Mouse (Mus musculus) kidney, embryonic 16.5 days (tissue): ENCODE results near the gene Bpifb3. TPM values are rescaled to one million over a fixed set of nuclear protein-coding genes. Genes with fewer than 3 reads are reported as not detected.

Source experiments
- ATAC-seq: fragments of 200-750 bp; cut with Nextera tagmentation; 2 replicates; pipeline ENCODE4 v1.8.0; 2017; ENCODE audit warnings: moderate TSS enrichment; ENCODE audit not compliant: low FRiP score, low TSS enrichment
- H3K27ac ChIP-seq: fragments of 300-500 bp; sonication (generic); 2 replicates; pipeline ENCODE4 v1.5.1; 2014; ENCODE audit warnings: low read length
- H3K27me3 ChIP-seq: fragments of 300-500 bp; sonication (generic); 2 replicates; pipeline ENCODE4 v1.6.1; 2014; ENCODE audit warnings: low read length, control low read depth, mixed read lengths; ENCODE audit not compliant: insufficient read depth
- H3K36me3 ChIP-seq: fragments of 300-500 bp; sonication (generic); 2 replicates; pipeline ENCODE4 v1.6.1; 2014; ENCODE audit warnings: low read length, control low read depth, mixed read lengths; ENCODE audit not compliant: insufficient read depth
- H3K4me1 ChIP-seq: fragments of 300-500 bp; sonication (generic); 2 replicates; pipeline ENCODE4 v1.6.1; 2014; ENCODE audit warnings: low read length, control low read depth, mixed read lengths; ENCODE audit not compliant: insufficient read depth
- H3K4me2 ChIP-seq: fragments of 300-500 bp; sonication (generic); replicated peaks from 2 replicates; pipeline ENCODE4 v1.6.1; 2014; ENCODE audit warnings: low read depth, low read length
- H3K4me3 ChIP-seq: fragments of 300-500 bp; sonication (generic); 2 replicates; pipeline ENCODE4 v1.5.1; 2014; ENCODE audit warnings: mild to moderate bottlenecking, low read length
- H3K9ac ChIP-seq: fragments of 300-500 bp; sonication (generic); replicated peaks from 2 replicates; pipeline ENCODE4 v1.6.1; 2014; ENCODE audit warnings: low read length
- H3K9me3 ChIP-seq: fragments of 300-500 bp; sonication (generic); 2 replicates; pipeline ENCODE4 v1.6.1; 2016; ENCODE audit warnings: low read length, control low read depth
- WGBS: fragments of 180-500 bp; shearing (Covaris S2); extraction: QIAGEN DNeasy Blood & Tissue Kit; methylation state at CpG from one replicate; pipeline ENCODE4 v1.1.7; 2014; 5-methylcytosine and 5-hydroxymethylcytosine counted together
- polyA plus RNA-seq: library from polyadenylated mRNA; unstranded; fragments of >200 nt; fragmentation: Nextera tagmentation; extraction: Ambion mirVana; gene quantifications from 2 replicates; pipeline ENCODE4 v1.2.1, GENCODE M21; 2015

Gene Bpifb3
- polyA plus RNA-seq, 1 experiment from 2014 or later: not detected

GRCm38 (mm10) chr2:153970221-153970620 is 52.2 kb downstream of the Bpifb3 start:
- H3K27ac ChIP-seq: no peak overlapping the region
- no peak for ATAC-seq
- no peak overlapping the region for H3K4me3 ChIP-seq
- H3K4me1 ChIP-seq: no peaks in the 10 kb centered on the region
- no peaks in the 10 kb centered on the region for H3K36me3 ChIP-seq
- no peaks in the 10 kb centered on the region for H3K27me3 ChIP-seq
- H3K9ac ChIP-seq: no peak overlapping the region
- no peak overlapping the region for H3K4me2 ChIP-seq
- 88% methylated on average over 5 of the region's 5 CpGs for WGBS
- no peaks in the 10 kb centered on the region for H3K9me3 ChIP-seq

DNA sequence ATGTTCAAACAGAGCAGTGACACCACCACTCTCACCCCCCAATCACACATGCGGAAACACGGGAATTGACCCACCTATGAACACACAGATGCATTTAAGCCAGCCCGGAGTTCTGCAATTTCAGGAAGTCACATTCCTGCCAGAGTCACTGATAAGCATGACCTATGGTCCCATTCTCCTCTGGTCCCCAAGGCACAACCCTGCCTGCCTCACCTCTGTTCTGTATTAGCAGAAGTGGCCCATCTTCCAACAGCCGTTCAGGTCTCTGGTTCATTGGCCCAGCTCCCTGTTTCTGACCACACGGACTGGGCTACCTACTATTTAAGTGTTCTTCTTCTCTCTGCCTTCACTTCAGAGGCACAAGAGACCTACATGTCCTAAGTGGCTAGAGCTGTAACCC is 56.6 kb downstream of the Bpifb3 start, which contains the start of gene Bpifa6:
Bpifa6 (plus strand) TSS at position 364 of the 400 bp plus-strand sequence.
- Histone ChIP-seq H3K9ac (no peak within 1 kb of the TSS), H3K4me1 (no peaks in the 10 kb centered on the region), H3K9me3 (no peaks in the 10 kb centered on the region), H3K27ac (no peak within 1 kb of the TSS), H3K36me3 (no peaks in the 10 kb centered on the region), H3K4me3 (no peak within 1 kb of the TSS), H3K4me2 (no peak within 1 kb of the TSS), H3K27me3 (no peaks in the 10 kb centered on the region)
- ATAC-seq: no peak
- WGBS: 75% methylated on average over 5 of the region's 5 CpGs

Other genes starting within 250 kb of the Bpifb3 start
- gene Dnmt3c, start 221.6 kb upstream of the Bpifb3 start, polyA plus RNA-seq: not detected in 2 replicates
- gene Mapre1, start 177.0 kb upstream of the Bpifb3 start, polyA plus RNA-seq: 226 and 228 TPM in 2 replicates
- gene Efcab8, start 138.3 kb upstream of the Bpifb3 start, polyA plus RNA-seq: 0.09 TPM in 1 of 2 replicates, not detected in the other
- not detected in 2 replicates for gene Sun5, start 47.1 kb upstream of the Bpifb3 start, polyA plus RNA-seq
- not detected in 2 replicates for gene Bpifb2, start 43.2 kb upstream of the Bpifb3 start, polyA plus RNA-seq
- not detected in 2 replicates for gene Bpifb6, start 17.8 kb upstream of the Bpifb3 start, polyA plus RNA-seq
- gene Bpifb4, start 20.0 kb downstream of the Bpifb3 start, polyA plus RNA-seq: not detected in 2 replicates
- not detected in 2 replicates for gene Bpifa6, start 56.7 kb downstream of the Bpifb3 start, polyA plus RNA-seq
- not detected in 2 replicates for gene Bpifa2, start 90.0 kb downstream of the Bpifb3 start, polyA plus RNA-seq
- not detected in 2 replicates for gene Bpifa3, start 212.1 kb downstream of the Bpifb3 start, polyA plus RNA-seq
- 0.29 TPM in 1 of 2 replicates, not detected in the other for gene Bpifa1, start 224.7 kb downstream of the Bpifb3 start, polyA plus RNA-seq
- not detected in 2 replicates for gene Bpifa5, start 244.4 kb downstream of the Bpifb3 start, polyA plus RNA-seq